Mouse (Mus musculus): ENCODE data around the gene Atp2a3.

Atp2a3 gene

GRCm38 (mm10) chr11:73037691-73038090 lies 76.7 kb downstream of the Atp2a3 start:
- DNase-seq (ENCODE audit: low read depth) = no peak

GRCm38 (mm10) chr11:73039102-73039799 lies 78.3 kb downstream of the Atp2a3 start:
- no peak for DNase-seq (ENCODE audit: low read depth)
